Mouse (Mus musculus) small intestine, adult 2 months (tissue): ENCODE measurements around the gene Snrnp70. TPM values are rescaled to one million over a fixed set of nuclear protein-coding genes. Genes with fewer than 3 reads are reported as not detected.
A peak's percentile ranks its signal among the peaks of the same experiment; 100 is the strongest.

Experiments used
- H3K27ac ChIP-seq: fragments of 200-500 bp; 2 replicates; pipeline ENCODE4 v1.5.1; 2012; ENCODE audit warnings: low read depth, low read length, control low read depth, inconsistent platforms; ENCODE audit not compliant: insufficient read depth
- H3K27me3 ChIP-seq: fragments of 200-500 bp; 2 replicates; pipeline ENCODE4 v1.6.1; 2012; ENCODE audit warnings: mild to moderate bottlenecking, moderate library complexity, low read length, inconsistent platforms; ENCODE audit not compliant: control insufficient read depth, insufficient read depth
- H3K36me3 ChIP-seq: fragments of 200-500 bp; 2 replicates; pipeline ENCODE4 v1.6.1; 2012; ENCODE audit warnings: mild to moderate bottlenecking, low read length, control low read depth, inconsistent platforms; ENCODE audit not compliant: control insufficient read depth, insufficient read depth
- H3K4me1 ChIP-seq: fragments of 200-500 bp; 2 replicates; pipeline ENCODE4 v1.6.1; 2012; ENCODE audit warnings: low read length, inconsistent platforms, mixed read lengths; ENCODE audit not compliant: control insufficient read depth, insufficient read depth, insufficient read length
- H3K4me3 ChIP-seq: fragments of 200-500 bp; 2 replicates; pipeline ENCODE4 v1.5.1; 2012; ENCODE audit warnings: low read depth, mild to moderate bottlenecking, control low read depth, inconsistent platforms, low read length, moderate library complexity
- CTCF ChIP-seq: fragments of 200-500 bp; IDR thresholded peaks from 2 replicates; pipeline ENCODE4 v1.5.1; 2012; ENCODE audit warnings: low read depth, mild to moderate bottlenecking, control low read depth, inconsistent platforms, low read length, moderate library complexity, mixed read lengths; ENCODE audit not compliant: insufficient replicate concordance, insufficient read length; ENCODE audit errors: extremely low read depth
- POLR2A ChIP-seq: fragments of 200-500 bp; IDR thresholded peaks from 2 replicates; pipeline ENCODE4 v1.6.1; 2012; ENCODE audit warnings: low read depth, mild to moderate bottlenecking, control low read depth, inconsistent platforms, low read length, moderate library complexity
- whole genome bisulfite sequencing: fragments of 180-500 bp; shearing (Covaris S2); methylation state at CpG from one replicate; pipeline ENCODE4 v1.1.7; 2018; 5-methylcytosine and 5-hydroxymethylcytosine counted together
- polyA plus RNA-seq: library from polyadenylated mRNA; depleted of rRNA; stranded (reverse); fragments of >200 nt; gene quantifications from 2 replicates; pipeline ENCODE4 v1.2.3, GENCODE M21; 2012

The Snrnp70 gene
- polyA plus RNA-seq, 1 experiment, result 122 TPM

DNA sequence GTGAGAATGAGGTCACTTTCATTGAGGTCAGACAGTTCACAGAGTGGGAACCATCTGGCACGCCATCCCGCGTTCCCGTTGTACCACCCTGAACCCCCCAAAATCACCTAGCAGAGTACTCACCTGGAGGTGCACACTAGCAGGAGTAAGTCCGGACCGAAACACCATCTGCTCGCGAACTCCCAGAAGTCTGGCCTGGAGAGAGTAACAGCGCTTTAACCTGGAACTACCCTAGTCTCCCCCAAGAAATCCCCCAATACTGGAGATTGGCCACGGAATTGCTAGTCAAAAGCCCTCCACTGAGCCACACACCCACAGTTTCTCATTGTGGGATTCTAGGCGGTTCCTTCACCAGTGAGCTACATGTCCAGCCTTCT is 55.5 kb downstream of the Snrnp70 start:
- WGBS, result 1% methylated on average over 11 of the region's 11 CpGs
- TF ChIP-seq POLR2A (no peak), CTCF (no peak)

DNA sequence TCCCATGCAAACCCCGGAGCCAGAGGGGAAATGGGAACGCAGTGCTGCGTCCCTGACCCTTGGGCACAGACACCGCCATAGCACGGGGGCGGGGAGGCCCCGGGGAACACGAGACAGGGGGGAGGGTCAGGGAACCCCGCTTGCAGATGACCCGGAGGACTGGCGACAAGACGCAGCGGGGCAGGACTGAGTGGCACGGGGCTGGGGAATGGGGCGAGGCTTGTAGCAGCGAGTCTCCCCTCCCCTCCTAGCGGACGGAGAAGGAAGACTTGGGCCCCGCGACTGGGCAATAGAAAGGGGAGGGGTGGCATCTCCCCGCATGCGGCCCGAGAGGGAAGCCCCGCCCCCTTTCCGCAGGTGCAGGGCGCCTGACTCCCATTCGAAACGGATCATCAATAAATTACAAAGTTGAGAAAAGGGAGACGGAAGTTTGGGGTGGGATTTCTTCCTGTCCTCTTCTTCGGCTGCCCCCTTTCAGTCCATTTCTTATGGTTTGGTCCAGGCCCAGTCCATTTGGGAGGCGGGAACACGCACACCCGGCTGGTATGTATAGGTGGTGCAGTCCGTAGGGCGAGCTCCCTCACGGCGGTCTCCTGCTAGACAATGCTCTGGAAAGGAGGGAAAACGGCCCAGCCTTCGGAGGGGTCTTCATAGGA is 56.0 kb downstream of the Snrnp70 start:
- Histone ChIP-seq H3K27ac (peak overlapping the region; percentile 78), H3K36me3 (no peaks in the 10 kb centered on the region), H3K4me3 (peak overlapping the region; percentile 65), H3K27me3 (no peaks in the 10 kb centered on the region; the same call in 1 of the 2 replicates), H3K4me1 (peaks cover 31% of the 10 kb centered on the region)
- under 1% methylated on average over 39 of the region's 39 CpGs for WGBS
- TF ChIP-seq POLR2A (peak; percentile 11; the same call in 1 of the 2 replicates), CTCF (peak; percentile 41; the same call in 1 of the 2 replicates)

More for the DNA sequence above, 55.5 kb downstream of the Snrnp70 start:
- H3K27me3 ChIP-seq, result no peaks in the 10 kb centered on the region; the same call in 1 of the 2 replicates
- peaks cover 31% of the 10 kb centered on the region for H3K4me1 ChIP-seq
- peak overlapping the region; percentile 78 for H3K27ac ChIP-seq
- no peaks in the 10 kb centered on the region for H3K36me3 ChIP-seq
- H3K4me3 ChIP-seq, result peak overlapping the region; percentile 65

DNA sequence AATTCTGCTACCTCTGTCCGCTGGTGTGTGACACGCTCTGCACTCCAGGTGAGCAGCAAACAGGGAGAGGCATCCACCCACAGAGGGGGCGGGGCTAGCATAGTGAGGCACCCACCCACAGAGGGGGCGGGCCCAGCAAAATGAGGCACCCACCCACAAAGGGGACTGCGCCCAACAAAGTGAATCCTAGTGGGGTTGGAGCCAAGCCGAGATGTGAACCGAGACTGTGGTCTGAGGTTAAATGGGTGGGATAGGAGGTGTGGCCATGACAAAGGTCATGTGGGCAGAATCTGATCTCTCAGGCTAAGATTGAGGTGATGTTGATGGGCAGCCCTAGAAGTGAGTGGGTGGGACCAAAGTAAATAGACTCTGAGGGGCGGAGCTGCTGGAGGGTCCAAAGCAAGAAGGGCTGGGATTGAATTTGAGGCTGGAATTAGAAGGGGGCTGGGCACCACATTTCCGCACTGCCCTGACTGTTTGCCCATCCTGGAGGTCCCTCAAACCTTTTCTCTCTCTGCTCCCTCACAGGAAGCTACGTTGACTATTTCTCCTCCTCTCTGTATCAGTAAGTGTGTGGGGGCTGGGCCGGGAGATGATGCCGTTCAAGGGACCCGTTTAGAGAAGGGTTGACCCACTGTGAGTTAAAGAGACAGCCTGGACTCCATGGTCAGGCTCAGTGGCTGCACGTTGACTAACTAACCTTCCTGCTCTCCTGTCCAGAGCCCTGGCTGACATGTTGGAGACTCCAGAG is 57.2 kb downstream of the Snrnp70 start:
- peaks cover 31% of the 10 kb centered on the region for H3K4me1 ChIP-seq

GRCm38 (mm10) chr7:45337469-45337868 is 58.1 kb downstream of the Snrnp70 start:
- 24% methylated on average over 4 of the region's 4 CpGs for WGBS
- H3K27me3 ChIP-seq, result no peaks in the 10 kb centered on the region
- H3K4me1 ChIP-seq, result peaks cover 31% of the 10 kb centered on the region
- no peak for TF ChIP-seq CTCF
- TF ChIP-seq POLR2A, result no peak
- H3K4me3 ChIP-seq, result no peak overlapping the region
- no peaks in the 10 kb centered on the region for H3K36me3 ChIP-seq
- H3K27ac ChIP-seq, result no peak overlapping the region

More for the DNA sequence above, 57.2 kb downstream of the Snrnp70 start:
- Histone ChIP-seq H3K36me3 (no peaks in the 10 kb centered on the region), H3K27ac (peak overlapping the region; percentile 57), H3K27me3 (no peaks in the 10 kb centered on the region), H3K4me3 (peak overlapping the region; percentile 12)
- 4% methylated on average over 14 of the region's 14 CpGs for WGBS
- 0 out of 2 replicates have a peak, but pooled peaks have one; percentile 17 for TF ChIP-seq POLR2A
- TF ChIP-seq CTCF, result no peak

DNA sequence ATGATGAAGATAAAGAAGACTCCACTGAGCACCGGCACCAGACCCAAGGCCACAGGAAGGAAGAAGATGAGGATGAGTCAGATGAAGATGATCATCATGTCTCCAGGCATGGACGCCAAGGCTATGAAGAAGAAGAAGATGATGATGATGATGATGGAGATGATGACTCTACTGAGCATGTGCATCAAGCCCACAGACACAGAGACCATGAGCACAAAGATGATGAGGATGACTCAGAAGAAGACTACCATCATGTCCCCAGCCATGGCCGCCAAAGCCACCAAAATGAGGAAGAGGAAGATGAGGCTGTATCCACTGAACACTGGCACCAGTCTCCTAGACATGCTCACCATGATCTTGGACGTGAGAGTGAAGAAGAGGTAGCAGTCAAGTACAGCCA is 59.2 kb downstream of the Snrnp70 start:
- no peaks in the 10 kb centered on the region for H3K27me3 ChIP-seq
- H3K36me3 ChIP-seq, result peaks cover 5% of the 10 kb centered on the region; the same call in 1 of the 2 replicates
- H3K4me3 ChIP-seq, result no peak overlapping the region
- TF ChIP-seq CTCF (no peak), POLR2A (no peak)
- no peak overlapping the region for H3K27ac ChIP-seq
- H3K4me1 ChIP-seq, result peaks cover 39% of the 10 kb centered on the region
- 93% methylated on average over 4 of the region's 4 CpGs for WGBS

DNA sequence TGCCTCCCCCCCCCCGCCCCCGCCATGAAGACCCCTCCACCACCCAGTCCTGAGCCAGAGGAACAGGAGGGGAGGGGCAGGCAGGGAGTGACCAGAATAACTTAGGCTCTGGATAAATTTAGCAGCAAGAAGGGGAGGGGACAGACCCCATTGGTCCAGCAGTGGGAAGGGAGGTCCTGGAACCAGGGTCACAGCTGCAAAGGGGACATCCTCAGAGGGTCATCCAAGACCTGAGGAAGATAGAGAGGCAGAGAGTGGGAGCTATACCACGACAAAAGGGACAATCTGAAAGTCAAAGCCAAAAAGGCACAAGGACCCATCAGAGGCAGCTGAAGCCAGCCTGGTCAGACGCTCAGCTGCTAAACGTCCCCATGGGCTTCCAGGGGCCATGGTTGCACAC is 60.5 kb downstream of the Snrnp70 start, which contains the start of gene Hrc:
TSS of gene Hrc (plus strand) at position 235 of the 400 bp plus-strand sequence.
- 71% methylated on average over 5 of the region's 5 CpGs for WGBS
- H3K4me3 ChIP-seq, result no peak within 1 kb of the TSS
- no peak for TF ChIP-seq CTCF
- no peak for TF ChIP-seq POLR2A
- no peak within 1 kb of the TSS for H3K27ac ChIP-seq
- H3K4me1 ChIP-seq, result peaks cover 31% of the 10 kb centered on the region
- no peaks in the 10 kb centered on the region for H3K27me3 ChIP-seq
- peaks cover 12% of the 10 kb centered on the region for H3K36me3 ChIP-seq

GRCm38 (mm10) chr7:45334605-45335004 is 60.9 kb downstream of the Snrnp70 start:
- 60% methylated on average over 3 of the region's 3 CpGs for WGBS
- Histone ChIP-seq H3K4me1 (peaks cover 28% of the 10 kb centered on the region), H3K27ac (no peak overlapping the region), H3K4me3 (no peak overlapping the region), H3K27me3 (no peaks in the 10 kb centered on the region), H3K36me3 (peaks cover 14% of the 10 kb centered on the region)
- TF ChIP-seq POLR2A (no peak), CTCF (no peak)
